Mouse (Mus musculus) kidney, embryonic 15.5 days (tissue): ENCODE results near the gene Ppie. TPM values are rescaled to one million over a fixed set of nuclear protein-coding genes. Genes with fewer than 3 reads are reported as not detected.
"Not testable (repeated sequence)": the region's sequence is repeated elsewhere in the genome, so short reads cannot be mapped to it uniquely, and the experiment has no call there.

ENCODE experiments used
- ATAC-seq: fragments of 200-750 bp; cut with Nextera tagmentation; replicated peaks from 2 replicates; pipeline ENCODE4 v1.8.0; 2017; ENCODE audit warnings: moderate TSS enrichment; ENCODE audit not compliant: low FRiP score
- H3K27ac ChIP-seq: fragments of 300-500 bp; sonication (generic); 2 replicates; pipeline ENCODE4 v1.5.1; 2015; ENCODE audit warnings: mild to moderate bottlenecking, inconsistent platforms
- H3K27me3 ChIP-seq: fragments of 300-500 bp; sonication (generic); 2 replicates; pipeline ENCODE4 v1.6.1; 2015; ENCODE audit warnings: inconsistent platforms
- H3K36me3 ChIP-seq: fragments of 300-500 bp; sonication (generic); 2 replicates; pipeline ENCODE4 v1.6.1; 2015; ENCODE audit warnings: inconsistent platforms
- H3K4me1 ChIP-seq: fragments of 300-500 bp; sonication (generic); 2 replicates; pipeline ENCODE4 v1.6.1; 2015; ENCODE audit warnings: inconsistent platforms
- H3K4me2 ChIP-seq: fragments of 300-500 bp; sonication (generic); 2 replicates; pipeline ENCODE4 v1.6.1; 2015; ENCODE audit warnings: moderate library complexity, mild to moderate bottlenecking, inconsistent platforms
- H3K4me3 ChIP-seq: fragments of 300-500 bp; sonication (generic); replicated peaks from 2 replicates; pipeline ENCODE4 v1.5.1; 2015; ENCODE audit warnings: mild to moderate bottlenecking, inconsistent platforms
- H3K9ac ChIP-seq: fragments of 300-500 bp; sonication (generic); 2 replicates; pipeline ENCODE4 v1.6.1; 2015; ENCODE audit warnings: mild to moderate bottlenecking, inconsistent platforms
- H3K9me3 ChIP-seq: fragments of 300-500 bp; sonication (generic); replicated peaks from 2 replicates; pipeline ENCODE4 v1.6.1; 2016; ENCODE audit warnings: inconsistent platforms
- WGBS: fragments of 180-500 bp; shearing (Covaris S2); methylation state at CpG from one replicate; pipeline ENCODE4 v1.1.7; 2015; ENCODE audit warnings: mixed read lengths; 5-methylcytosine and 5-hydroxymethylcytosine counted together
- polyA plus RNA-seq: library from polyadenylated mRNA; unstranded; fragments of >200 nt; fragmentation: Nextera tagmentation; extraction: Ambion mirVana; gene quantifications from 2 replicates; pipeline ENCODE4 v1.2.1, GENCODE M21; 2015

Ppie gene
- polyA plus RNA-seq, 1 experiment from 2014 or later: 109 TPM

GRCm38 (mm10) chr4:123155004-123155403, 15.3 kb upstream of the Ppie start:
- WGBS: 15% methylated on average over 4 of the region's 4 CpGs
- no peak overlapping the region for H3K4me2 ChIP-seq
- H3K9me3 ChIP-seq: no peaks in the 10 kb centered on the region
- H3K27me3 ChIP-seq: no peaks in the 10 kb centered on the region
- H3K36me3 ChIP-seq: no peaks in the 10 kb centered on the region
- H3K27ac ChIP-seq: no peak overlapping the region
- no peaks in the 10 kb centered on the region for H3K4me1 ChIP-seq
- ATAC-seq: no peak
- H3K9ac ChIP-seq: no peak overlapping the region
- H3K4me3 ChIP-seq: no peak overlapping the region

- ATAC-seq: no peak
- Histone ChIP-seq H3K9ac (no peak overlapping the region), H3K36me3 (no peaks in the 10 kb centered on the region), H3K9me3 (no peaks in the 10 kb centered on the region), H3K4me1 (no peaks in the 10 kb centered on the region), H3K27ac (no peak overlapping the region), H3K4me3 (no peak overlapping the region), H3K4me2 (no peak overlapping the region), H3K27me3 (0 out of 2 replicates have a peak, but pooled peaks cover 5% of the 10 kb centered on the region)
- WGBS: 53% methylated on average over 5 of the region's 5 CpGs
Measured at GRCm38 (mm10) chr4:123152976-123153375, 13.2 kb upstream of the Ppie start.

GRCm38 (mm10) chr4:123152003-123152402, 12.3 kb upstream of the Ppie start:
- H3K4me2 ChIP-seq: no peak overlapping the region
- no peak overlapping the region for H3K27ac ChIP-seq
- ATAC-seq: no peak
- H3K9ac ChIP-seq: no peak overlapping the region
- WGBS: 78% methylated on average over 4 of the region's 4 CpGs
- H3K27me3 ChIP-seq: 0 out of 2 replicates have a peak, but pooled peaks cover 6% of the 10 kb centered on the region
- H3K9me3 ChIP-seq: no peaks in the 10 kb centered on the region
- no peak overlapping the region for H3K4me3 ChIP-seq
- no peaks in the 10 kb centered on the region for H3K4me1 ChIP-seq
- no peaks in the 10 kb centered on the region for H3K36me3 ChIP-seq

- 76% methylated on average over 5 of the region's 5 CpGs for WGBS
- Histone ChIP-seq H3K36me3 (no peaks in the 10 kb centered on the region), H3K4me3 (no peak overlapping the region), H3K27me3 (peaks cover 17% of the 10 kb centered on the region; the same call in 1 of the 2 replicates), H3K4me1 (no peaks in the 10 kb centered on the region), H3K9ac (no peak overlapping the region), H3K27ac (no peak overlapping the region), H3K4me2 (no peak overlapping the region), H3K9me3 (no peaks in the 10 kb centered on the region)
- ATAC-seq: no peak
Measured at GRCm38 (mm10) chr4:123147446-123148150, 7.8 kb upstream of the Ppie start.

GRCm38 (mm10) chr4:123137551-123137950, 2.2 kb downstream of the Ppie start:
- no peak for ATAC-seq
- Histone ChIP-seq H3K4me1 (peaks cover 18% of the 10 kb centered on the region), H3K4me3 (no peak overlapping the region), H3K9me3 (no peaks in the 10 kb centered on the region), H3K9ac (no peak overlapping the region), H3K4me2 (no peak overlapping the region), H3K27ac (no peak overlapping the region), H3K27me3 (no peaks in the 10 kb centered on the region), H3K36me3 (peaks cover 44% of the 10 kb centered on the region)
- WGBS: 89% methylated on average over 3 of the region's 3 CpGs

- H3K4me2 ChIP-seq: no peak overlapping the region
- ATAC-seq: no peak
- no peaks in the 10 kb centered on the region for H3K9me3 ChIP-seq
- peaks cover 68% of the 10 kb centered on the region for H3K36me3 ChIP-seq
- H3K4me3 ChIP-seq: no peak overlapping the region
- H3K4me1 ChIP-seq: no peaks in the 10 kb centered on the region
- 94% methylated on average over 4 of the region's 4 CpGs for WGBS
- no peak overlapping the region for H3K27ac ChIP-seq
- no peaks in the 10 kb centered on the region for H3K27me3 ChIP-seq
- H3K9ac ChIP-seq: no peak overlapping the region
Measured at GRCm38 (mm10) chr4:123127051-123127450, 12.7 kb downstream of the Ppie start.

- no peaks in the 10 kb centered on the region for H3K27me3 ChIP-seq
- no peaks in the 10 kb centered on the region for H3K9me3 ChIP-seq
- H3K27ac ChIP-seq: no peak overlapping the region
- no peak overlapping the region for H3K4me2 ChIP-seq
- no peak for ATAC-seq
- no peak overlapping the region for H3K9ac ChIP-seq
- no peaks in the 10 kb centered on the region for H3K4me1 ChIP-seq
- H3K4me3 ChIP-seq: no peak overlapping the region
- 97% methylated on average over 7 of the region's 7 CpGs for WGBS
- H3K36me3 ChIP-seq: peaks cover 64% of the 10 kb centered on the region
Measured at GRCm38 (mm10) chr4:123126626-123127025, 13.1 kb downstream of the Ppie start.

- no peak for ATAC-seq
- Histone ChIP-seq H3K9ac (no peak overlapping the region), H3K27me3 (peaks cover 11% of the 10 kb centered on the region), H3K4me1 (0 out of 2 replicates have a peak, but pooled peaks cover 4% of the 10 kb centered on the region), H3K4me2 (no peak overlapping the region), H3K4me3 (no peak overlapping the region), H3K9me3 (no peaks in the 10 kb centered on the region), H3K36me3 (peaks cover 13% of the 10 kb centered on the region), H3K27ac (no peak overlapping the region)
- WGBS: 79% methylated on average over 2 of the region's 2 CpGs
Measured at GRCm38 (mm10) chr4:123121286-123121685, 18.5 kb downstream of the Ppie start.

GRCm38 (mm10) chr4:123116640-123117039, 23.1 kb downstream of the Ppie start:
- peak overlapping the region; percentile 38 for H3K4me3 ChIP-seq
- H3K9me3 ChIP-seq, H3K27ac ChIP-seq, H3K9ac ChIP-seq, H3K36me3 ChIP-seq, H3K4me1 ChIP-seq: not testable (repeated sequence)
- peaks cover 22% of the 10 kb centered on the region for H3K27me3 ChIP-seq
- H3K4me2 ChIP-seq: peak overlapping the region; percentile 76
- WGBS: 23% methylated on average over 27 of the region's 42 CpGs
- peak; percentile 52 for ATAC-seq

GRCm38 (mm10) chr4:123116011-123116410, 23.7 kb downstream of the Ppie start, which contains the start of gene Oxct2b:
Oxct2b (plus strand) TSS chr4:123116266.
- no peak within 1 kb of the TSS for H3K27ac ChIP-seq
- ATAC-seq: peak; percentile 50
- H3K27me3 ChIP-seq: peaks cover 22% of the 10 kb centered on the region
- H3K9me3 ChIP-seq: no peaks in the 10 kb centered on the region
- H3K4me3 ChIP-seq: peak within 1 kb of the TSS; percentile 38
- peaks cover 9% of the 10 kb centered on the region; the same call in 1 of the 2 replicates for H3K4me1 ChIP-seq
- H3K9ac ChIP-seq: no peak within 1 kb of the TSS
- no peaks in the 10 kb centered on the region for H3K36me3 ChIP-seq
- peak within 1 kb of the TSS; percentile 76 for H3K4me2 ChIP-seq
- 11% methylated on average over 22 of the region's 22 CpGs for WGBS

- peaks cover 22% of the 10 kb centered on the region for H3K27me3 ChIP-seq
- 93% methylated on average over 4 of the region's 4 CpGs for WGBS
- H3K4me3 ChIP-seq, H3K27ac ChIP-seq, H3K36me3 ChIP-seq, H3K4me2 ChIP-seq, H3K9ac ChIP-seq, H3K4me1 ChIP-seq, H3K9me3 ChIP-seq, ATAC-seq: not testable (repeated sequence)
Measured at GRCm38 (mm10) chr4:123114651-123115050, 25.1 kb downstream of the Ppie start.

- WGBS: 80% methylated on average over 8 of the region's 8 CpGs
- no peaks in the 10 kb centered on the region for H3K36me3 ChIP-seq
- ATAC-seq: no peak
- peaks cover 9% of the 10 kb centered on the region; the same call in 1 of the 2 replicates for H3K4me1 ChIP-seq
- no peaks in the 10 kb centered on the region for H3K9me3 ChIP-seq
- H3K27me3 ChIP-seq: peaks cover 17% of the 10 kb centered on the region
- no peak overlapping the region for H3K27ac ChIP-seq
- H3K4me2 ChIP-seq: no peak overlapping the region
- H3K9ac ChIP-seq: no peak overlapping the region
- H3K4me3 ChIP-seq: no peak overlapping the region
Measured at GRCm38 (mm10) chr4:123112216-123112764, 27.5 kb downstream of the Ppie start.
